Mouse (Mus musculus) central nervous system, embryonic 11.5 days (tissue): ENCODE data around the gene Khsrp. TPM values are rescaled to one million over a fixed set of nuclear protein-coding genes. Genes with fewer than 3 reads are reported as not detected.

Experiments
- polyA plus RNA-seq: library from polyadenylated mRNA; depleted of rRNA; stranded (reverse); fragments of >200 nt; gene quantifications from 2 replicates; pipeline ENCODE4 v1.2.3, GENCODE M21; 2012; rRNA removed

Gene Khsrp
- 132 and 136 TPM in 2 replicates for polyA plus RNA-seq

DNA sequence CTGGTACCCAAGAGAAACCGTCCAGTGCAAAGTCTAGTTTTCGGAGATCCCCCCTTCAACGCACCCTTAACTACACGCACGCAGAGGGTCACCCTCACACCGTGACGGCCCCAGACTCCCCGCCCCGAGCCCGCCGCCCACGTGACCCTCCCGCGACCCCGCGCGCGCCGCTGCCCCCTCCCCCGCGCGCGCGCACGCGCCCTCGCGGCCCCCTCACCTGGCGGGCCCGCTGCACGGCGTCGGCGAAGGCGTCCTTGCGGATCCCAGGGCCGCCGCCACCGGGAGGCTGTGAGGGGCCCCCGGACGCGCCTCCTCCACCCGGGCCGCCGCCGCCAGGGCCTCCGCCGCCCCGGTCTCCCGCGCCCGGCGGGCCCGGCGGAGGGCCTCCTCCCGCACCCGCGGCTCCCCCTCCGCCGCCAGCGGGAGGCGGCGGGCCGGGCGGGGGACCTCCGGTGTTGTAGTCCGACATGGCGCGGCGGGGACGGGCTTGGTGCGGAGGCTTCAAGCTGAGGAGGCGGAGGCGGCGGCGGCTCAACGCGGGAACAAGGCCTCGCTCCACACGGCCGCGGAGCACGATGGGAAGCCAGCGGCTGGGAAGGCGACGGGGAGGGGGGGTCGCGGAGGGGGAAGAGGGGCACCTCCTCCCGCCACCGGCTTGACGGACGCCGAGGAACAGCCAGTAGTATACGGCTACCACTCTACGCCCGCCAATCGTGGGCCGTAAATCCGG lies at the start of gene Khsrp:
Gene Khsrp, minus strand, starts transcription at position 592 of the 730 bp plus-strand sequence.

DNA sequence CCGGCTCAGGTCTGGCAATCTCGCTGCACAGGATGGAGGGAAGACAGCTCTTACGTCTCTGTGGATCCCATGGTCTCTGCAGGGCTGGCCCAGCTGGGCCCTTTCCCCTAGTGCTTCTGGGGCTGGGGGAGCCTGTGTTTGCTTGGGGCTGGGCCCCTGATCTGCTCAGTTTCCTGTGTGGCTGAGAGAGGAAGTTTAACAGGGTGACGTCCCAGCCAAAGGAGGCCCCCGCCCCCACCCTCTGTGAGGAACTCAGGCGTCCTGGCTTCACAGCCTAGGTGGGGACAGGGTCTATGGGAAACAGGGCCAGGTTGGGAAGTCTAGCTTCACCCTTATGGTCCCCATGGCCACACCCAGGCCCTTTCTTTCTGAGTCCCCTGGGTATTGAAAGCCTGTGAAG lies 47.0 kb upstream of the Khsrp start, which contains the start of gene Dennd1c:
Gene Dennd1c, minus strand, starts transcription at position 179 of the 400 bp plus-strand sequence.

DNA sequence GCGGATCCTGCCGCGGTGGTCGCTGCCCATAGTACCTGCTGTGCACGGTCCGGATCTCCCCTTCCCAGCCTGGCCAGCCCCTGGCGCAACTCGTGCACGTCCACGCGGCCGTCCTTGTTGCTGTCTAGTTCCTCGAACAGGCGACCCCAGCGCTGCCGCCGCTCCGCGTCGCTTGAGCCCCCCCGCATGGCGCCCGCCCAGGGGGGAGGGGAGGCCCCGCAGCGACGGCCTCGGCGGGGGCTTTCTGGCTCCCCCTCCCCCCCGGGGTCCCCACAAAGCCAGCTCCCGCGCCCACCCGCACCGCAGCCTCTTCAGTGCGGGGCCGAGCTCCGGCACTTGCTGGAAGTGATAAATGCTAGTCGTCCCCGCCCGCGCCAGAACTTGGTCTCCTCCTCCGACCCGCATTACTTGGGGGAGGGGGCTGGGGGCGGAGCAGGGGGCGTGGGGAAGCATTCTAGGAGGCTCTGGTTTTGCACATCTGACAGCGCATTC lies 28.2 kb upstream of the Khsrp start, which contains the start of gene Slc25a23:
Gene Slc25a23, minus strand, starts transcription at position 378 of the 492 bp plus-strand sequence.

DNA sequence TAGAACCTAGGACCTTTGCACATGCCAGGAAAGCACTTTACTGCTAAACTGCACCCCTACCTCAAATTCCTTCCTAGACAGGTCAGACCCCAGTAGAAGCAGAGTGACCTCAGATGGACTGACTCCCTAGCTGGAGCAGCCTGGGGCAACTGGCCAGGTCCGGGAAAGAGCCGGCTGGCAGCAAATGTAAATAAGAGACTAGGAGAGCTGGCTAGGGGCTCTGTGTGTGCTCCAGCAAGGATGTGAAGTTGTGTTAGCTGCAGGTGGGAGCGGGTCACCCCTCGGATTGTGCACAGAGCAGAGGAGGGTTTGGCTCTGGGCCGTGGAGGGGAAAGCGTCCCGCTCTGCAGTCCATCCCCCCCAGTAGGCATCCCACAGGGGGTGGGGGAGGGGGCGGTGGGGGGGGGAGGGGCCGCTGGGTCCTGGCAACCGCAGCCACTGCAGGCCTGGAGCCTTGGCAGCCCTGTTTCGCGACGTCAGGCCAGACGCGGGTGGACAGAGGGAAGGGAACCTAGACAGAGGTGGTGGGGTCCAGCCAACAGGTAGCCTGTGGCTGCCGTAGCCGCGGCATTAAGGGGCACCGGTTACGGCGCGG lies 27.7 kb upstream of the Khsrp start, which contains the start of gene Crb3:
Gene Crb3, plus strand, starts transcription at position 215 of the 595 bp plus-strand sequence.

DNA sequence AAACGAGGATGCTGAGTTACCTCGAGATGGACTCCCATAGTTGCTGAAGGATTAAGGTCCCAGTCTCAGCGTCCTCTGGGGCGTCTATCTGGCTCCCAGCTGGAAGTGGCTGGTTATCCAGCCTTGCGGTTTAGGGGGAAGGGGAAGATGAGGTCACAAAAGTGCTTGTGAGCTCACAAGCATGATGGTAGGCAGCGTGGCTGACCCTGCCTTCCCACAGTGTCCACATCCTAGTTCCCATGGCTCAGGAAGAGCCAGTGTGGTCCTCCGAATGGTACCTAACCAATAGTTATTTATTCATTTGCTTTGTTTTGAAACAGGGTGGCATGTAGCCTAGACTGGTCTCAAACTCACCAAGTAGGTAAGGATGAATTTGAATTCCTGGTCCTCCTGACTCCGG lies 10.2 kb upstream of the Khsrp start, which contains the start of gene Slc25a41:
Gene Slc25a41, minus strand, starts transcription at position 101 of the 400 bp plus-strand sequence.

DNA sequence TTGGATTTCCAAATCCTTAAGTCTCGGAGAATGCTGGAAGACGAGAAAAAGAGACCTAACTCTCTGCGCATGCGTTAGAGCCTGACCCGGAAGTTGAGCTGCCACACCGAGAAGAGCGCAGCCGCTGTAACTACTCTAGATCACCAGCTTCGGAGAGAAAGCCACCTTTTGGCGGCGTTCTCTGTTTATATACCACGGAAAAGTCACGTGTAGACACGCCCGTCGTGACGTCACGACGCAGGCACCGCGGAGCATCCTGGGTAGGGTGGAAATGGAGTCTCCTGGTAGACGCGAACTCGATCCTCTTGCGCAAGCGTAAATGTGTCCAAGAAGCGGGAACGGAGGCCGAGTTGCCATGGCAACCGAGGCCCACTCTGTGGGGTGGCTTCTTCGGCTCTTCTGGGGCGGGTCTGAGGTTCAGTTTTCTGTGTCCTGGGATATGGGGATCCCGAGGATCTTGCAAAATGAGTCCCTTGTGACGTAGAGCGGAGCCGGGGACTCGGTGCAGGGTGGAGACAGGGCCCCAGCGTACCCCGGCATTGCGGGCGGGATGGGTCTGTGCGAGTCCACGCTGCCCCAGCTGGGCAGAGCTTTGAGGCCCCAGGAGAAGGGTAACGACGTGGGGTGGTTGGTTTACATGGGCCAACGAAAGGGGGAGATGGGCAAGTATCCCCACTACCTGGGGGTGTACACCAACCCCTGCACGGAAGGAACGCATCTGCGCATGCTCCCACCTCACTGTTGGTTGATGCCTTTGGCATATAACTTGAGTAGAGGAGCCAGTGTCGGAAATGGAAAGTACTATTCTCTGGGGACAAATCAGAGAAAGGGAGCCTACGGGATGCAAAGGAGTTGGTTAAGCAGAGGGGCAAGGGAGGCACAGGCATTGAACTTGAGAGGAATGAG lies 19.8 kb downstream of the Khsrp start, which contains the start of the genes Gtf2f1 and Gm17949:
Gene Gtf2f1, minus strand, starts transcription at position 53 of the 906 bp plus-strand sequence.
Gene Gm17949, plus strand, starts transcription at position 234 of the 906 bp plus-strand sequence.

DNA sequence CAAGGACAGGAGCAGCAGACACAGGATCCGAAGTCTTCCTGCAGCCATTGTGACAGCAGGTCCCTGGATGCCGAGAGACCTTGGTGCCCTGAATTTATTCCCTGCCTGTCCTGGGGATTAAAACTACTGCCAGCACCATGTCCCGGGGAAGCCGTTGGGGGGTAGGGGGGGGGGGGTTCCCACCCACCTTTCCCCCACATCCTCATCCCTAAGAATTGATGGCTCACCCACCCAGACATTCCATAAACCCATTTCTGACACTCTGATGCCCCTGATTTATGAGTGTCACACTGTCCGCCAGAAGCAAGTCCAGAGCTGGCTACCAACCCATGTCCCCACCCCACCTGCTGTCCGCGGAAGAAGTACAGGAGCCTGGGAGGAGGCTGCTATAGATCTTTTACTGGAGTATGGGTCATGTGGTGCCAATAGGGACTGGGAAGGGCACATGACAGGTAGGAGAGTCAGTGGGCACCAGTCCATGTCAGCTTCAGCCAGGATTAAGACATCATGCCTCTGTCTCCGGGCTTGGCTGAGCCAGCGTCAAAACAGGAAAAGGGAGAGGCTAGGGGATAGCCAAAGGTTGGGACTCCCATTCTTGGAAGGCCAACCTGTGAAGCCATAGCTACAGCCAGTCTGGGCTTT lies 31.2 kb downstream of the Khsrp start, which contains the start of gene Pspn:
Gene Pspn, minus strand, starts transcription at position 51 of the 642 bp plus-strand sequence.

DNA sequence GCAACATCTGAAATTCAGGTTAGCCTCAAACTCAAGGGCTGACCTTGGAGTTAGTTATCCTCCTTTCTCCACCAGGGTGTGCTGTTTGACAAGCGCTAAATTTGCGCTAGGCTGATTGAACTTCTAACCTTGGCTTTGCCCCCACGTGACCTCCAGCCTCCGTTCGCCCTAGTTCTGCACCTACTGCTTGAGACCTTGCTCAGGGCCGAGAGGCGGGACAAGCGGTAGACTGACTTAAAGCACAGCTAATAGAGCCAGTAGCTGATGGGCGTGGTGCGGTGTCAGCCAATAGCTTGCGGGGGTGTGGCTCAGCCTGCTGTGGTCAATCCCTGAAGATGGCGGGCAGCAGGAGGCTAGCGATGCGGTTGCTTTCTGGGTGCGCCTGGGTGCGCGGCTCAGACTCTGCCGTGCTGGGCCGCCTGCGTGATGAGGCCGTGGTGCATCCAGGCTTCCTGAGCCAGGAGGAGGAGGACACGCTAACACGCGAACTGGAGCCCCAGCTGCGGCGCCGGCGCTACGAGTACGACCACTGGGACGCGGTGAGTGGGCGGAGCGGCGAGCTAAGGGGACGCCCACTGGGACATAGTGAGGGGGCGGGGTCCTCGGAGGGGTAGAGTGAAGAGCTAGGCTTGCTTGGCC lies 34.2 kb downstream of the Khsrp start, which contains the start of gene Alkbh7:
Gene Alkbh7, plus strand, starts transcription at position 311 of the 639 bp plus-strand sequence.

DNA sequence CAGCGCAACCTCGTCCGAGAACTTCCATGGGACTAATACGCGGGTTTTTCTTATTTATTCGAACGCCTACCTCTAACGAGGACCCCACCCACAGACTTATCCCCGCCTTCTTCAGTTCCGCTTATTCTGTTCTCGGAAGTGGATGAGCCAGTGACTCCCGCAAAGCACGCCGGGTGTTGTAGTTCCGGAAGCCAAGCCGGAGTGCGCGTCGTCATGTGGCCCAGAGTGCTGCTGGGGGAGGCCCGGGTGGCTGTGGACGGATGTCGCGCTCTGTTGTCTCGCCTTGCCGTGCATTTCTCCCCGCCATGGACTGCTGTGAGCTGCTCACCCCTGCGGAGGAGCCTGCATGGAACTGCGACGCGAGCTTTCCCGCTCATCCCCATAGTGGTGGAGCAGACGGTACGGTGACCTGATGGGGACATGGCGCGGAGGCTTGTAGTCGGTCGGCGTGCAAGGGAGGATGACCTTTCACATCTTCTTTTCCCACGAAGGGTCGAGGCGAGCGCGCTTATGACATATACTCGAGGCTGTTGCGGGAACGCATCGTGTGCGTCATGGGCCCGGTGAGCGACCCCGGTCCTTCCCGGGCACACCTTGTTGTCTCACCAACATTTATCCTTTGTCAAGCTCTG lies 41.1 kb downstream of the Khsrp start, which contains the start of gene Clpp:
Gene Clpp, plus strand, starts transcription at position 191 of the 632 bp plus-strand sequence.

DNA sequence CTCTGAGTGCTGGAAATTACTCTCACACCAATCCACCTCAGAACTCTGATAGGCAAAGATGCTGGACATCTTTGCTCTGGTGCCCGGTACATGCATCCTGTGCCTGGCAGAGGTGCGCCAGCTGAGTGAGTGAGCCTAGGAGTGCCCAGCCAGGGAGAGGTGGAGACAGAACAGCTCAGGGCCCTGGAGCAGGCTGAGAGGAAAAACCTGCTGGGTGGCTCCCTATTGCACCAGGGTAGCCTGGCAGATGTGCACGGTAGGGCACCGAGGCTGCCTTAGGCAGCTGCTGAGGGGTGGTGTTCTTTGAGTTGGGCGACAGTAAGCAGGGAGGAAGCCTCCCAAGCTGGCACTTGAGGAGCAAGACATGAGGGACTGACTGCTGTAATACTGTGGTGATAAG lies 49.3 kb downstream of the Khsrp start, which contains the start of gene Acer1:
Gene Acer1, minus strand, starts transcription at position 114 of the 400 bp plus-strand sequence.

Other genes with a start within 250 kb of the Khsrp start
- 7.5 and 8.4 TPM in 2 replicates for gene Rfx2, start 200.5 kb downstream of the Khsrp start, polyA plus RNA-seq
- not detected in 2 replicates for gene Acsbg2, start 157.1 kb downstream of the Khsrp start, polyA plus RNA-seq
- gene 1700061G19Rik, start 156.0 kb downstream of the Khsrp start, polyA plus RNA-seq, result 0.04 TPM in 1 of 2 replicates, not detected in the other
- 95.9 and 103 TPM in 2 replicates for gene Mllt1, start 96.1 kb downstream of the Khsrp start, polyA plus RNA-seq
- not detected in 2 replicates for gene Acer1, start 49.4 kb downstream of the Khsrp start, polyA plus RNA-seq
- 96.5 and 130 TPM in 2 replicates for gene Clpp, start 41.2 kb downstream of the Khsrp start, polyA plus RNA-seq
- 22.3 and 23.3 TPM in 2 replicates for gene Alkbh7, start 34.2 kb downstream of the Khsrp start, polyA plus RNA-seq
- 0.17 TPM in 1 of 2 replicates, not detected in the other for gene Pspn, start 31.5 kb downstream of the Khsrp start, polyA plus RNA-seq
- 82.8 and 142 TPM in 2 replicates for gene Gtf2f1, start 20.2 kb downstream of the Khsrp start, polyA plus RNA-seq
- gene Gm17949, start 20.1 kb downstream of the Khsrp start, polyA plus RNA-seq, result 0.05 and 0.08 TPM in 2 replicates
- gene Slc25a41, start 10.1 kb upstream of the Khsrp start, polyA plus RNA-seq, result not detected in 2 replicates
- gene Crb3, start 27.6 kb upstream of the Khsrp start, polyA plus RNA-seq, result 0.85 and 1.8 TPM in 2 replicates
- 28.0 and 35.7 TPM in 2 replicates for gene Slc25a23, start 28.3 kb upstream of the Khsrp start, polyA plus RNA-seq
- gene Dennd1c, start 47.0 kb upstream of the Khsrp start, polyA plus RNA-seq, result 3.9 and 5.1 TPM in 2 replicates
- 70.7 and 72.5 TPM in 2 replicates for gene Tubb4a, start 56.3 kb upstream of the Khsrp start, polyA plus RNA-seq
- gene Tnfsf9, start 73.8 kb upstream of the Khsrp start, polyA plus RNA-seq, result 6.2 and 6.5 TPM in 2 replicates
- 0.20 and 0.22 TPM in 2 replicates for gene Cd70, start 118.3 kb upstream of the Khsrp start, polyA plus RNA-seq
- 0.35 TPM in 2 replicates for gene Tnfsf14, start 162.7 kb upstream of the Khsrp start, polyA plus RNA-seq
- 2.6 and 3.3 TPM in 2 replicates for gene C3, start 196.6 kb upstream of the Khsrp start, polyA plus RNA-seq
- 14.1 and 20.4 TPM in 2 replicates for gene Gpr108, start 216.9 kb upstream of the Khsrp start, polyA plus RNA-seq
- 28.3 and 33.5 TPM in 2 replicates for gene Trip10, start 217.9 kb upstream of the Khsrp start, polyA plus RNA-seq
- 1.7 and 2.3 TPM in 2 replicates for gene Vav1, start 247.6 kb upstream of the Khsrp start, polyA plus RNA-seq